Mouse (Mus musculus) heart, postnatal 25 days (tissue): ENCODE data around the gene Nmral1. TPM values are rescaled to one million over a fixed set of nuclear protein-coding genes. Genes with fewer than 3 reads are reported as not detected.
A peak's percentile ranks its signal among the peaks of the same experiment; 100 is the strongest.
"Not testable (repeated sequence)": the region's sequence is repeated elsewhere in the genome, so short reads cannot be mapped to it uniquely, and the experiment has no call there.

ENCODE experiments used
- DNase-seq: peaks from one replicate; pipeline ENCODE4 v3.0.0; 2022; ENCODE audit warnings: low spot score
- intact Hi-C: fragments of 180-260 bp; cut with DNase I; formaldehyde crosslinking; loops from one replicate; pipeline ENCODE4 v1.15.1; 2025
- total RNA-seq, 2 experiments: library from RNA; stranded (reverse); gene quantifications; 2 replicates each; pipeline ENCODE4 v1.2.3; 2021

The Nmral1 gene
- total RNA-seq, 2 experiments from 2014 or later = 2.4 to 2.7 TPM

GRCm38 (mm10) chr16:4722128-4722914, 3.2 kb upstream of the Nmral1 start:
- intact Hi-C loops = no loop called here
- no peak for DNase-seq

GRCm38 (mm10) chr16:4717866-4718265, 1.3 kb downstream of the Nmral1 start:
- no peak for DNase-seq
- intact Hi-C loops = loop anchor here (5.0 kb wide), 1 partner anchor 69 kb away; no protein-coding TSS in a partner anchor

GRCm38 (mm10) chr16:4713861-4714710, 5.1 kb downstream of the Nmral1 start:
- intact Hi-C loops = no loop called here
- peak; percentile 16 for DNase-seq

- DNase-seq = no peak
- intact Hi-C loops = no loop called here
Observed at GRCm38 (mm10) chr16:4711173-4711572, 8.0 kb downstream of the Nmral1 start.

- no peak for DNase-seq
- intact Hi-C loops = no loop called here
Observed at GRCm38 (mm10) chr16:4705541-4705940, 13.6 kb downstream of the Nmral1 start.

- intact Hi-C loops = loop anchor here (5.0 kb wide), 1 partner anchor 160 kb away; no protein-coding TSS in a partner anchor
- DNase-seq = no peak
Observed at GRCm38 (mm10) chr16:4702646-4703045, 16.5 kb downstream of the Nmral1 start.

GRCm38 (mm10) chr16:4701211-4701610, 17.9 kb downstream of the Nmral1 start:
- DNase-seq = no peak
- intact Hi-C loops = loop anchor here (5.0 kb wide), 1 partner anchor 161 kb away; no protein-coding TSS in a partner anchor

GRCm38 (mm10) chr16:4689371-4689770, 29.8 kb downstream of the Nmral1 start:
- intact Hi-C loops = loop anchor here (5.0 kb wide), 1 partner anchor 223 kb away; no protein-coding TSS in a partner anchor
- not testable (repeated sequence) for DNase-seq

GRCm38 (mm10) chr16:4684457-4684791, 34.7 kb downstream of the Nmral1 start:
- no peak for DNase-seq
- intact Hi-C loops = loop anchor here (2.0 kb wide), 1 partner anchor 106 kb away; the partner anchor contains the start of gene Cdip1

GRCm38 (mm10) chr16:4683581-4684456, 35.3 kb downstream of the Nmral1 start:
- peak; percentile 90 for DNase-seq
- intact Hi-C loops = loop anchor here (2.0 kb wide), 1 partner anchor 107 kb away; the partner anchor contains the start of gene Cdip1

GRCm38 (mm10) chr16:4683193-4683580, 36.0 kb downstream of the Nmral1 start:
- intact Hi-C loops = no loop called here
- DNase-seq = no peak

GRCm38 (mm10) chr16:4682628-4683179, 36.5 kb downstream of the Nmral1 start:
- intact Hi-C loops = no loop called here

GRCm38 (mm10) chr16:4680922-4681455, 38.2 kb downstream of the Nmral1 start:
- intact Hi-C loops = not testable (repeated sequence)

More at GRCm38 (mm10) chr16:4682628-4683179, 36.5 kb downstream of the Nmral1 start:
- no peak for DNase-seq

GRCm38 (mm10) chr16:4679121-4680018, 39.8 kb downstream of the Nmral1 start, which contains the start of gene Coro7:
Gene Coro7 (minus strand): TSS chr16:4679777.
- intact Hi-C loops = loop anchor here (5.0 to 10.0 kb wide), 2 partner anchors 108 to 465 kb away; partner anchors contain the start of gene Sec14l5
- peak; percentile 88 for DNase-seq

More at GRCm38 (mm10) chr16:4680922-4681455, 38.2 kb downstream of the Nmral1 start:
- DNase-seq = not testable (repeated sequence)

- intact Hi-C loops = loop anchor here (5.0 to 10.0 kb wide), 2 partner anchors 109 to 467 kb away; partner anchors contain the start of gene Sec14l5
- DNase-seq = no peak
Observed at GRCm38 (mm10) chr16:4678080-4678479, 41.1 kb downstream of the Nmral1 start.

GRCm38 (mm10) chr16:4676836-4677235, 42.3 kb downstream of the Nmral1 start:
- intact Hi-C loops = loop anchor here (5.0 to 10.0 kb wide), 2 partner anchors 110 to 468 kb away; partner anchors contain the start of gene Sec14l5
- no peak for DNase-seq

GRCm38 (mm10) chr16:4674091-4674490, 45.1 kb downstream of the Nmral1 start:
- DNase-seq = no peak
- intact Hi-C loops = loop anchor here (10.0 kb wide), 1 partner anchor 471 kb away; the partner anchor contains the start of gene Sec14l5
